Mouse (Mus musculus): ENCODE data around the gene Pip5kl1. TPM values are rescaled to one million over a fixed set of nuclear protein-coding genes. Genes with fewer than 3 reads are reported as not detected.

Gene Pip5kl1
- total and polyA plus RNA-seq, 3 experiments, result 0.10 to 0.29 TPM; not detected in 1

- peak; percentile 88 for DNase-seq
Measured at GRCm38 (mm10) chr2:32547964-32548739, 26.4 kb upstream of the Pip5kl1 start.

- DNase-seq, result no peak
Measured at GRCm38 (mm10) chr2:32549171-32549570, 25.4 kb upstream of the Pip5kl1 start.

GRCm38 (mm10) chr2:32549764-32550163 lies 24.8 kb upstream of the Pip5kl1 start:
- peak; percentile 58 for DNase-seq

GRCm38 (mm10) chr2:32551236-32551635 lies 23.4 kb upstream of the Pip5kl1 start:
- no peak for DNase-seq

GRCm38 (mm10) chr2:32553592-32554148 lies 20.9 kb upstream of the Pip5kl1 start:
- DNase-seq, result no peak

GRCm38 (mm10) chr2:32555484-32555883 lies 19.1 kb upstream of the Pip5kl1 start:
- DNase-seq, result no peak

DNA sequence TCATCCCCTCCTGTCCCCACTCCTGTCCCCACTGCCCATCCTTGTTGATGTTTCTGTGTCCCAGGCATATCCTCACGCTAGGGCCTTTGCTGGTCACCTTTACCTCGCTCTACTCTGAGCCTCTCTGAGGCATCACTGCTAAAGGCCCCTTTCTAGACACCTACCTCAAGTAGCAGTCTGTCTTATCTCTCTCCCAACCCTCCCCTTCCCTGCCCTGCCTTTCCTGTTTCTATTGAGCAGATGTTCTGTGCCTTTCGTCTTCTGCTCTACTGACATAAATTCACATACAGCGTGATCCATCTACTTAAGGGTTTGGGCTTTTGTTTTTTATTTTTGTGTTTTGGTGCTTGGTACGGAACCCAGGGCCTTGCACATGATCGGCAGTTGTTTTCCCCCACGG lies 18.6 kb upstream of the Pip5kl1 start:
- DNase-seq, result no peak

DNA sequence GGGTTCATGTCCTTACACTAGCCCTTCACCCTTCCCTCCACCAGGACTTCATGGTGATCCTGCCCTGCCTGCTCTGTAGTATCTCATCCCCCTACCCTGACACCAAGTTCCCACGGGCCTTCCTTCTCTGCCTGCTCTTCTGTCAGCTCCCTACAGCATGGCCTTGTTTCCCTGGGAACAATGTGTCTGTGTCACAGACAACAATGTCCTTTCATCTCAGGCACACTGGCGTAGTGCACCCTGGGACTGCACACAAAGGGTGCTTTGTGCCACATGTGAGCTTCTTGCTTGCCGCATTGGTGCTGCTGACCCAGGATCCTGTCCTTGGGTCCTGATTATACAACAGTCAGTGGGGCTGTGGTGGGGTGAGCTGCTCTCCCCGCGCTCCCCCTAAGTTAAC lies 15.0 kb upstream of the Pip5kl1 start:
- no peak for DNase-seq

- peak; percentile 73 for DNase-seq
Measured at GRCm38 (mm10) chr2:32566536-32567063, 8.0 kb upstream of the Pip5kl1 start.

DNA sequence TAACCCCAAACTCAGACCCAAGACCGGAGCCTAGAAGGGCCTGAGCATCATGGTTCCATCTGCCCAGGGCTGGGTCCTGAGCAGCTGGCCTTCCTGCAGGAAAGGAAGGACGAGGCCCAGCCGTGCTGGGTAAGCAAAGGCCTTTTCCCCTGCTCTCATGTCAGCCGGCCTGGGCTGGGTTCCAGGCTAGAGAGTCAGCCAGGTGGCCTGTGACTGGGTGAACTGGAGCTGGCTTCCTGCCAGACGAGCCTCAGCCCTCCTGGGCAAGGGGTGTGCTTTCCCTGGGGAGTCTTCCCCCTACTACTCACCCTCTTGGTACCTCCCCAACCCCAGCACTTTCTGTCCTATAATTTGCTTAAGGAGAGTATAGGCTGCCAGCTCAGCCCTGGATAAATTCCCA lies 6.4 kb upstream of the Pip5kl1 start:
- DNase-seq, result peak; percentile 38

DNA sequence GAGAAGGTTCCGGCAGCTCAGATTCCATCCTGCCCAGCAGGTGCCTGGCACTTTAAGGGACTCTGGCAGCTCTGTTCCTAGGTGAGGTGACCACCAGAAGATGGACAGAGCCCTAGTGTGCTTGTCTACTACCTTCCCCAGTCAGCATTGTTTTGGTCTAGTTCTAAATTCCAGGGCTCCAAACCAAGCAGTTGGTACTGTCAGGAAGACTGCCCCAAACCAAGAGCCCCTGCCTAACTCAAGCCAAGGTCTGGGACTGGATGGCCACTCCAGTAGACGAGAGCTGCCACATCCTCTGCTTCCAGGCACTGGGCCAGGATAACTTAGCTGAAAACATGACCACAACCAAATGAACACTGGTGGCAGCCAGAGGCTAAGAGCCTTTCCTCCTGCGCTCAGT lies 5.7 kb upstream of the Pip5kl1 start:
- no peak for DNase-seq

DNA sequence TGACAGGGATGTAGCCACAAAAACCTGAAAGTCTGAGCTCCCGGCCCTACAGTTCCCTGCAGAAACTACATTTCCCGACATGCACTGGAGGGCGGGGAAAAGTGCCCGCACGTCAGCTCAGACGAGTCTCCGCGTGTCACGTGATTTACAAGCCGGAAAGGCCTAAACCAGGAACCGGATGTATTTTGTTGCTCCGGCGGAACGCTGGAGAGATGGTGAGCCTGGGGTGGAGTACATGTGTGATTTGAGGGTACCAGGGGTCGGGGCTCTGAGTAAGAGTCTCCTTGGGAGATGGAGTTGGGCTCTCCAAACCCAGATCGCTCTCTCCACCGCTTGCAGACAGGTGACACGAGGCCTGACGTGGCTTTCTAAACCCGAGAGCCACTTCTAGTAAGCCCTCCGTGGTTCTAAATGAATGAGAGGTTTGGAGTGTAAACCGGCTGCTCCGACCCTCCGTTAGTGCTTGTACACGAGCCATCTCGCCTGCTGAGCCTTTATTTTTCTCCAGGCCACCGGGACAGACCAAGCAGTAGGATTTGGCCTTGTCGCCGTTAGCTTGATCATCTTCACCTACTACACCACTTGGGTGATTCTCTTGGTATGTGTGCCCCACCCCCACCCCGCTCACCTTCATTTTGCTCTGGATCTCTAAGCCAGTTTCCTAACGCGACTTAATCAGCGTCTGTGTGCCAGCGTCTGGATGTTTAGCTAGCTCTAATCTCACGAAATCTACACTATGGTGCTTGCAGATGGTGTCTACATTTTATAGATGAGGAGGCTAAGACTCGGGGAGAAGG lies 3.7 kb upstream of the Pip5kl1 start, which contains the start of gene Dpm2:
TSS of gene Dpm2 (plus strand) at position 161 of the 797 bp plus-strand sequence.
- DNase-seq, result peak; percentile 93

GRCm38 (mm10) chr2:32572196-32572595 lies 2.4 kb upstream of the Pip5kl1 start:
- DNase-seq, result no peak

GRCm38 (mm10) chr2:32574901-32575585 lies 446 bp downstream of the Pip5kl1 start:
- DNase-seq, result peak; percentile 53

GRCm38 (mm10) chr2:32575586-32576160 lies 1.1 kb downstream of the Pip5kl1 start, which contains the start of gene 9430097D07Rik:
9430097D07Rik (minus strand) TSS chr2:32575684.
- peak; percentile 27 for DNase-seq

DNA sequence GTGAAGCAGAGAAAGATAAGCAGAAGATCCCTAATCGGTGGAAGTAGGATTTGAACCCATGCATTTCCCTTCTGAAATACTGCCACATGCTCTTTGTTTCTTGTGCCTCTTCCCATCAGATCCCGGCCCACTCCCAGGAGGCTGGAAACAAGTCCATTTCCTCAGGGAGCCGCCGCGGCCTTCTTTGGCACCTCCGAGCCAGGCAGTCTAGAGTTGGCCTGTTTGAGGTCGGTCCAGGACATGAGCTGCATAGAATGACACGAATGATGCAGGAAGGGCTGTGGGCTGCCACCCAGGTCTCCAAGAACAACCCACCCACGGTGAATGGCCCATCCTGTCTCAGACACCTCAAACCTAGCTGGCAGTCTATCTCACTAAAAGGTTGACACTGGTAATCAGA lies 1.9 kb downstream of the Pip5kl1 start:
- DNase-seq, result no peak

DNA sequence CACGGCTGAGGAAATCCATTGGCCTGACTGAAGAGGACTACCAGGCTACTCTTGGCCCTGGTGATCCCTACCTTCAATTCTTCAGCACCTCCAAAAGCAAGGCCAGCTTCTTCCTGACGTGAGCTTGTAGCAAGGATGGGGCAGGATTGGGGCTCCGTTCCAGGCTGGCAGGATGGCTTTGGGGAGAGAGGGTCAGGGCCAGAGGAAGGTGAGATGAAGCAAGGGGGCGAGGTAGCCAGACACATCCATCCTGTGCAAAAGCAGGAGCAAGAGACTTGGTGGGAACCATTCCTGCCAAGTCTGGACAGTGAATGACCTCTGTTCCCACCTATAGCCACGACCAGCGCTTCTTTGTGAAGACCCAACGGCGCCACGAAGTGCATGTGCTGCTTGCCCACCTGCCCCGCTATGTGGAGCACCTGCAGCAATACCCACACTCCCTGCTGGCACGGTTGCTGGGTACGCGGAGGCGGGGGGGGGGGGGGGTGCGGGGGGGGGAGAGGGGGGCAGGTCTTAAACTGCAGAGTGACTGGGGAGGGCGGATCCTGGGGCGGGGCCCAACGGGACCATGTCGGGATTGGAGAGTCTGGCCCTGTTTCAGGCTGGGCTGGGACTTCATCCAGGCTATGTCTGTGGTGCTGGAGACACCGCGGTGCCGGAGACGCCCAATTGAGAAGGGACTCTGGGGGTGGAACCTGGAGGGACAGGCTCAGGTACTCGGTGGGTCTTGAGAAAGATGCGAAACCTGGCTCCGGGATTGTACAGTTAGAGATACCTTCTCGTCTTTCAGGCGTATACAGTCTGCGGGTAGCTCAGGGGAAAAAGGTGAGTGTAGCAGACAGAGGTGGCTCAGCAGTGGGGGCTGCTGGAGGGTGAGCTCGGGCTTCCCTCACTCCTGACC lies 3.8 kb downstream of the Pip5kl1 start:
- DNase-seq, result peak; percentile 64

DNA sequence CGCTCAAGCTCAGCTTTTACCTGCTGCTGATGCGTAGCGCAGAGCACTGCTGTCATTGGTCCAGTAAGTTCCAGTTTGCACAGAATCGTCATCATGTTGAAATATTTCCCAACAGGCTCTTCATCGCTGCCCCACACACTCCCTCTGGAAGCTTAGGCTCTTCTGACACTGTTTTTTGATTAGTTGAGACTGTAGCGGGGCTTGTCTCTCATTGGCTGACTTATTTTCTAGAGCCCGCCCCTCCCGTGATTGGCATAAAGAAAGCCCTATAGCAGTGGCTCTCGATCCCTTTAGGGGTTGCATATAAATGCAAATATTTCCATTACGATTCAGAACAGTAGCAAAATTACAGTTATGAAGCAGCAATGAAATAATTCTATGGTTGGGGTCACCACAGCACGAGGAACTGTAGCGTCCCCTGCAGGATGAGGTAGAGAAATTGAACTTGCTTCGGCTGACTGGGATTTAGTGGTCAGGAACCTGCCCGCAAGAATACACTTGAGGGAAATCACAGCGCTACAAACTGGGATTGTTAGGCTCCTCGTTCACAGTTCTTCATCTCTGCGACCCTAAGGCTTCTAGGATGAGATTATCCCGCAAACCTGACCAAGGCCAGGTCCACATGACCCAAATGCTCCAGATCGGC lies 7.0 kb downstream of the Pip5kl1 start:
- DNase-seq, result peak; percentile 47

DNA sequence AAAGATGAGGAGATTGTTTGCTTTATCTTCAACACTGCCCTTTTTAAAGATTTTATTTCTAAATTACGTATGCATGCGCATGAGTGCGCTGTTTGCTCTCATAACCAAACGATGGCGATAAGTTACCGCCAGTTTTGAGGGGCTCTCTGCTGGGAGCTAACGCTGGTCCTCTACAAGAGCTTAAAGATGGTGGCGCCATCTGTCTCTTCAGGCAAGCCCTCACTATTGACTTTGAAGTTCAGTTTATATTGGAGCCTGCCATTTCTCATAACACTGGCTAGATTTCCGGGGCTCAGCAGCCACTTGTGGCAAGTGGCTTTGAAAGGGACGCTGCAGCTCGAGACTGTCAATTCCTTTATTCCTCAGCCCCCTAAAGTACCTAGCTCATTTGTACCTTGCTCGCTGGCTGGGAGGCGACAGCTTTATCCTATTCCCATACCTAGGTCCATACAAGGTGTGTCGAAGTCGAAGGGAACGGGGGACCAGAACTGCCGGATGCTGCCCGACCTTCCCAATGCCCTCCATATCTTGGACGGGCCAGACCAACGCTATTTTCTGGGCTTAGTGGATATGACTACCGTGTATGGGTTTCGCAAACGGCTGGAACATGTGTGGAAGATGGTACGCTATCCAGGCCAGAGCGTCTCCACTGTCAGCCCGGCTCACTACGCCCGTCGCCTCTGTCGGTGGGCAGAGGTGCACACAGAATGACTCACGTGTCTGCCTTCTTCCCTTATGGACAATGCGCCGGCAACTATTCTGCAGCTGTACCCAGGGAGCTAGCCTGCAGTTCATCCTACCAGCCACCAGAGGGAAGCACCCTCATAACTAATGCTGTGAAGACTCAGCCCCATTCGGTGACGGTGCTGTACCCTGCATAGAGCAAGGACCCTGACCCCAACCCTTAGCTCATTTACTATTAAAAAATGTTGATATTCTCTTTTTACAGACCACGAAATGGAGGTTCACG lies 8.5 kb downstream of the Pip5kl1 start:
- DNase-seq, result peak; percentile 86

Measured in adrenal gland, adult 2 months (tissue).